Mouse (Mus musculus) heart, adult 11 months (tissue): ENCODE results near the gene Mllt3.

Experiments used
- DNase-seq: peaks from one replicate; pipeline ENCODE4 v3.0.0; 2022

Gene Mllt3

DNA sequence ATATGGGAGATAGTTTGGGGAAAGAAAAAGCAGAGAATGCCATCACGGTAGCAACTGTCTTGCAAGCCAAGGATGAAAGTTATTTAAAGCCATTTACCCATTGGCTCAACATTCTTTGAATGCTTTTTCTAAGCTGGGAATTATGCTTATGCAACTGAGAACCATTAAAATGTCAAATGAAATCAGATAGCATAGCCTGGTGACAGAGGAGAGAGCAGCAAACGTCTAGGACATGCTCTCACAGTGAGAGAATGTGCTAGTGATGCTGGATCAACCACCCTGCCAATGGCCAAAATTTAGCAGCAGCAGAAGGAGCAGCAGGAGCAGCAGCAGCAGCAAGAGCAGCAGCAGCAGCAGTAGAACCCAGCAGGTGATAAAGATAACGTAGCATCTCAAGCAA, 267.4 kb downstream of the Mllt3 start:
- DNase-seq = no peak

GRCm38 (mm10) chr4:87761075-87761474, 272.1 kb downstream of the Mllt3 start:
- peak; percentile 16 for DNase-seq

- DNase-seq = no peak
Measured at GRCm38 (mm10) chr4:87760297-87760696, 272.9 kb downstream of the Mllt3 start.

- DNase-seq = peak; percentile 76
Measured at GRCm38 (mm10) chr4:87759625-87760024, 273.5 kb downstream of the Mllt3 start.

GRCm38 (mm10) chr4:87759110-87759509, 274.1 kb downstream of the Mllt3 start:
- DNase-seq = peak; percentile 13

GRCm38 (mm10) chr4:87751515-87751864, 281.7 kb downstream of the Mllt3 start:
- peak; percentile 27 for DNase-seq

DNA sequence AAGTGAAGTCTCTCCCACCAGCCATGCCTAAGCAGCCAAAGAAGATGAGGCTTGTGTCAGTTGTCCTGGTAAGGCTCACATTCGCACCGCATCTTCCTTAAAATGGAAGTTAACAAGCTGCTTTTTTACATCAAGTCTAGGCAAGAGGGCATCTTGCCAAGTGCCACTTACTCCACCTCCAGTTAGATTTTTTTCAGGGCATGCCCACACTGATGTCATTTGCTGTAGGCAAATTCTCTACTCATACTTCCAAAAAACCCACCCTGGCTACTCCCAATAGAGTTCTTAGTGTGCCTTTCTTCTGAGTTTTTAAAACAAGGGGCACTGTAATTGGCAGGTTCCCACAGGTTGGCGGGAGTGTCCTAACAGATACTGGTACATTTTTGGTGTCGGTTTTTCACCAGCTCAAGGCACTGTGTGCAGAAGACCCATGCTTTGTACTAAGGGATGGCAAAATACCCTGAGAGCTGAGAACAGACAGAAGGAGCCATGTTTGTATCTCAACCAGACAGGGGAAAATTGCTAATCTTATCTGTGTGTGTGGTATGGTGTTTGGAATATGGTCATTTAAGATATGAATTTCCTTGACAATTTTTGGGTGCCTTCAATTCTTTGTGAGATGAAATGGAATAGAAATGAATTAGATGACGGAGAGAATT, 282.2 kb downstream of the Mllt3 start:
- peak; percentile 66 for DNase-seq

DNA sequence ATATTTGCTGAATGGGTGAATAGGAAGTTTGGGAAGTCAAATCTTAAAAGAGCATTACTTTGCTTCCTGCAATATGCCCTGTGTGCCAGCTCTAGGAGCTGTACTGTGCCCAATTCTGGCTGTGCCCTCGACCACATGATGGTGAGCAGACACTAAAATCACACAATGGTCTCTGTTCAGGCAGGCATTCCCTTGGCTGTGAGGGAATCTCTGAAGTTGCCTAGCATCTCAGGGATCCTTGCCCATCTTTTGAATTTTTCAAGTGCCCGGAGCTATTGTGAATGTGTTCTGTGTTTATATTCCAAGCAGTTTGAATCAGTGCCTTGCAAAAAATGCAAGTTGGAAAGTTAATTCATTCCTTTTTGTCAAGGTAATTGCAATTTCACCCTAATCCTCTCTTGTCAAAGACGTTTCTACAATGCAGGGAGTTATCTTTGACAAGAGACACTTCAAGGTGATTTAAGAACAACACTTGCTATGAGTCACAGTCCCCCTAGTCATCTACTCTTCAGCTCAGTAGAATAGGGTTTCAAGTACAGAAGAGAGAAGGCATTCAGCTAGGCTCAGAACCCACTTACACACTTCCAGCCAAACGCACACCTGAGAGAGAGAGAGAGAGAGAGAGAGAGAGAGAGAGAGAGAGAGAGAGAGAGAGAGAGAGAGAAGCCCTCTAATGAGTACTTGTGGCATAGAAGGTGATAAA, 283.5 kb downstream of the Mllt3 start:
- peak; percentile 36 for DNase-seq

DNA sequence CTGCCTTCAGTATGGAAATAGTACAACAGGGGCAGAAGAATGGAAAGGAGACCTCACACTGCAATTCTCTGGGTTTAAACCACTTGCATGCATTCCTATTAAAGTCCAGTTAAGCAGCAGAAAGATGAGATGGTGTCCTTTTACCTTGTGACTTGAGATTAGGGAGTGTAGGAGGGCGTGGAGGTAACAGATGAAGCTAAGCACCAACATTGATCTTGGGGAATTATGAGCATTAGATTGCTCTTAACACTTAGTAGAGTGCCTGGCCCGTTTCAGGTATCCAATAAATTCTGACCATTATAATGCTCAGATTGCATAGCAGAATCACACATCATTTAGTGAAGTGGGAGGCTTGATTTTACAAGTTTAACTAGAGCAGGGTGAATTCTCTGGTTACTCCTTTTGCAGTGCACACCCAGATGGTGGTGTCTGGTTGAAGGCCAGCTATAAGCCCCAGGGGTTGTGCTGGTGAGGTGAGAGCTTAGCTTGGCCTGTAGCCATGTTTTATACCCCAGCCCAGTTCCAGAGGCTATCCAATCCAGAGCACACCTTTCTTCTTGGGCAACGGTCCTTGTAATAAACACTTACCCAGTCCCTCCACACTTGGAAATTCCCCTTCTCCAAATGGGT, 288.0 kb downstream of the Mllt3 start:
- peak; percentile 70 for DNase-seq

DNA sequence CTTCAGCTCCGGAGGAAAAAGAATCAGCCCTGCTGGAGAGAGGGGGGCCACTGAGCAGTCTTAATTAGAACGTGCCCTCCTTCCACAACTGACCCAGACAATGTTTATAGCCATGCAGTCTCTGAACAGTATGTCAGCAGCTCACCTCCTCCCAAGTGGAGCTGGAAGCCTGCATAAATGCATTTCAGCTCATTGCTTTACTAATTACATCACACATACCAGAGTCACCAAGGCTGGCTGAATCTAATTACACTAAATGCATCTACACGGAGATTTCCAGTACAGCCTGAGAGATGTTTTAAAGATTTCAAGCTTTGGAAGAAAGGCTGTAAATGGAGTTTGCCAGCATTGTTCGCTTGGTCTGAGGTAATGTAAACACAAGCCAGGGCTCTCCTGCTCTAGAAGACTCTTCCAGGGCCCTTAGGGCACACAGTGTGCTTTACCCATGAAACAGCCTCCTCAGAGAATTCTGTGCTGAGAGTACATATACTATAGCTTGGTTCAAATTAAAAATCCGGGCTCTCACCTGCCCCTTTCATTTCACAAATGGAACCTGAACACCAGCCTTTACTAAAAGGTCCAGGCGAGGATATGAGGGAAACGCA, 293.5 kb downstream of the Mllt3 start:
- peak; percentile 52 for DNase-seq

DNA sequence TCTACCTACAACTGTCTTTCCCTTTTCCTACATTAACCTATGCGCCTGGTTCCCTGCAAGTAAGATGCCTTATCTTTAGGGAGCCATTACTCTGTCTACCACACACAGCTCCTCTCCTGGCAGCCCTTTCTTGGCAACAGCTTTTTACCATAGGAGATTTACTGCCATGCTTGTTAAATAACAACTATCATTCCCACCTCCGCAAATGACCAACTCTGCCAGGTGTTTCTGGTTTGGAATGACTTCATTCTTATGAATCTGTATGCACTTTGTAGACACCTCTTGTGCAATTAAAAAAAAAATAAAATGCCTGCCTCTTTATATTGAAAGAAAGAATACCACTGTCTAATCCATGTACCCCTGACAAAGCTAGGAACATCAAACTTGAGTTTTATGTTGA, 294.1 kb downstream of the Mllt3 start:
- DNase-seq = no peak

DNA sequence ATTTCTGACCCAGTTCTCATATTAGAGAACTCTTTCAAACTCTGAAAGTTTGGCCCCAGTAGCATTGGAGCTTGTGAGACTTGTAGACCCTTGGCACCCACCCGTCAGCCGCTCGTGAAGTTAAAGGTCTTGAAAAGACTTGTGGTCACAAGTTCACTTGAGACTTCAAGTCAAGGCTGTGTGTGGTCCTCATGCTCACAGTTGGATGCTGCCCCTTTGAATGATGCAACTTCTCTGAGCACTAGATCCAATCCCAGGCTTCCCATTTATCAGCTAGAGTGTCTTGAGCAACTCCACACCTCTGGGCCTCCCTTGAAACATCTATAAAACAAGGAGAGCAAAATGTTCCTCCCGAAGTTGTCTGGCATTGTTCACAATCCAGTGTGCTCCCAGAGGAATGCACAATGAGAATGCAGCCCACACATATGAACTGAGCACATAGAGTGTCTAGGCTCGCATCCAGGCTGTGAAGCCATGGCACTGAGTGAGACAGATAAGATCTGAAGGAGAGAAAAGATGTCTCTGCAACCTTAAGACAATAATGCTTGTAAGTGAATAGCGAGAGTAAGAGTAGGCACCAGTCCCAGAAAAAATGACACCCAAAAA, 295.9 kb downstream of the Mllt3 start:
- DNase-seq = peak; percentile 93

DNA sequence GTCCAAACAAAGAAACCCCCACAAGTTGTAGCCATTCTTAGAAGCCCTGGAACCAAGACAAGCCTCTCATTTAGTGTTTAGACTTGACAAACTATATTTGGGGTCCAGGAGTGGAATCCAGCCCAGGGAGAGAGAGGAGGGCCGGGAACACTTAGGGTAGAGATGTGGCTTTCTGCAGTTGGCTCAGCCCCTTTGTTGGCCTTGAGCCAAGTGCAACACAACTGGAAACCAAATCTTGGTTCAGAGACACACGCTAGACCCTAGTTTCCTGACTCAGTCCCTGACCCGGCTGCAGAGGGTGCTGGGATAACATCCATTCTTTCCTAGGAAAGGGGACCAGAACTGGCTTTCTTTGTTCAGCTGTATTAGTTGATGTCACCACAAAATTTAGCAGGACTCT, 296.4 kb downstream of the Mllt3 start:
- peak; percentile 90 for DNase-seq

DNA sequence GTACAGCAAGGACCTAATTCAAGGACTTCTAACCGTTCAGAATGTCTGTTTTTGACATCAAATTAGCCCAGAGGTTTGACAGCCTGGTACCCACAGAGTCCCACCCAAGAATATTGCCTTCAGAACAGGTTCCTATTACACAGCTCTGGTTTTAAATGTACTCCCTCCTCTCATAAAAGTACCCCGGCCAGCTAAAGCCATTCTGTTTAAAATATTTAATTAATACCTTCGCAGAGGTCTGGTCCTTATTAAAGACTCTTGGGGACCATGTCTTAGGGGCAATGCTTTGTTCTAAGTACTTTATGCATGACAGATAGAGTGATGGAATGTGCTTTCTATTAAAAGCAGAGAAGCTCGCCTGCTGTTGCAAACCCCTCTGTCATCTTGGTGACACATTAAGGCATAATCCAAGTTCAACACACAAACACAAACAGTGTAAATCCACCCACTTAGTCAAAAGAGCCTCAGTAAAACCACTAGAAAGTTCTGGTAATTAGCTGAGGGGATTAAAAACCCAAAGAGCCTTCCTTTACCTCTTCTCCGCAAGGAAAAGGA, 302.0 kb downstream of the Mllt3 start:
- peak; percentile 10 for DNase-seq

GRCm38 (mm10) chr4:87728581-87728980, 304.6 kb downstream of the Mllt3 start:
- peak; percentile 27 for DNase-seq

DNA sequence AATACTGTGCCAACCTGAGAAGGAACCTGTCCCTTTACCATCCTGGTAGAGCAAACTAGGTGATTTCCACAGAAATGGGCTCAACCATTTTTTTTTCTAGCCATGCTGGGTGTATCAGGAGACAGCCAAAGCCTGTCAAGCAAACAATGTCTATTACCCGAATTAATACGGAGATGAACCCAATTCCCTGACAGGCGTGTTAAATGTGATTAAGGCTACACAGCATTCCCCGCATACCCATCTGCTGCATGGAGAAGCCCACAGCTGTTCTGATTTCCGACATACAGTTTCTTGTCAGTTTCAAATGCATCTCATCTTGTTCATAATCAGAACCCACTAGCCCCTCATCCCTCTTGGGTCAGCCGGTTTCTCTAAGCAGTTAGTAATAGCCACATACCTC, 309.7 kb downstream of the Mllt3 start:
- DNase-seq = peak; percentile 71
